Mouse (Mus musculus): ENCODE data around the gene Pkn3. TPM values are rescaled to one million over a fixed set of nuclear protein-coding genes. Genes with fewer than 3 reads are reported as not detected.

Pkn3 gene
- polyA plus RNA-seq, 2 experiments: 2.0 to 3.5 TPM

- Histone ChIP-seq H3K4me3 (ENCODE audit: insufficient read depth in 1 of 2, low read depth in 2 of 2, low read length in 2 of 2) (peak overlapping the region; percentile 79 to 85), H3K27me3 (ENCODE audit: control insufficient read depth, insufficient read depth, low read length) (no peaks in the 10 kb centered on the region), H3K36me3 (replicated peaks; ENCODE audit: control insufficient read depth, insufficient read depth, low read depth) (peaks cover 3% of the 10 kb centered on the region), H3K9ac (replicated peaks) (peak overlapping the region; percentile 87), H3K4me1 (replicated peaks; ENCODE audit: control insufficient read depth in 2 of 2, insufficient read depth in 2 of 2, low read length in 1 of 2) (peaks cover 24 to 27% of the 10 kb centered on the region in 2 experiments), H3K9me3 (ENCODE audit: control insufficient read depth, low read length) (no peaks in the 10 kb centered on the region), H3K4me2 (ENCODE audit: low read depth) (peak overlapping the region; percentile 98), H3K27ac (peak overlapping the region; percentile 65)
- DNase-seq (ENCODE audit: low read depth in 3 of 3, low spot score in 3 of 3) (no peak), ATAC-seq (ENCODE audit: insufficient read depth) (no peak)
- WGBS (ENCODE audit: insufficient replicate concordance): 2% methylated on average over 8 of the region's 8 CpGs
- TF ChIP-seq CTCF (IDR thresholded peaks at IDR 0.05; ENCODE audit: low read depth) (no peak), EP300 (IDR thresholded peaks at IDR 0.05; ENCODE audit: low read depth) (no peak)
These were observed 14.2 kb upstream of the Pkn3 start for GRCm38 (mm10) chr2:30063235-30063634.

- Histone ChIP-seq H3K27ac (peak overlapping the region; percentile 65), H3K4me3 (ENCODE audit: insufficient read depth in 1 of 2, low read depth in 2 of 2, low read length in 2 of 2) (peak overlapping the region; percentile 79 to 85), H3K4me2 (ENCODE audit: low read depth) (peak overlapping the region; percentile 98), H3K4me1 (replicated peaks; ENCODE audit: control insufficient read depth in 2 of 2, insufficient read depth in 2 of 2, low read length in 1 of 2) (peaks cover 24 to 27% of the 10 kb centered on the region in 2 experiments), H3K9me3 (ENCODE audit: control insufficient read depth, low read length) (no peaks in the 10 kb centered on the region), H3K9ac (replicated peaks) (peak overlapping the region; percentile 87), H3K27me3 (ENCODE audit: control insufficient read depth, insufficient read depth, low read length) (no peaks in the 10 kb centered on the region), H3K36me3 (replicated peaks; ENCODE audit: control insufficient read depth, insufficient read depth, low read depth) (peaks cover 9% of the 10 kb centered on the region)
- ATAC-seq (ENCODE audit: insufficient read depth) (no peak), DNase-seq (ENCODE audit: low read depth in 3 of 3, low spot score in 3 of 3) (no peak)
- TF ChIP-seq CTCF (IDR thresholded peaks at IDR 0.05; ENCODE audit: low read depth) (no peak), EP300 (IDR thresholded peaks at IDR 0.05; ENCODE audit: low read depth) (no peak)
- 2% methylated on average over 2 of the region's 3 CpGs for WGBS (ENCODE audit: insufficient replicate concordance)
These were observed 13.7 kb upstream of the Pkn3 start for GRCm38 (mm10) chr2:30063791-30064190.

DNA sequence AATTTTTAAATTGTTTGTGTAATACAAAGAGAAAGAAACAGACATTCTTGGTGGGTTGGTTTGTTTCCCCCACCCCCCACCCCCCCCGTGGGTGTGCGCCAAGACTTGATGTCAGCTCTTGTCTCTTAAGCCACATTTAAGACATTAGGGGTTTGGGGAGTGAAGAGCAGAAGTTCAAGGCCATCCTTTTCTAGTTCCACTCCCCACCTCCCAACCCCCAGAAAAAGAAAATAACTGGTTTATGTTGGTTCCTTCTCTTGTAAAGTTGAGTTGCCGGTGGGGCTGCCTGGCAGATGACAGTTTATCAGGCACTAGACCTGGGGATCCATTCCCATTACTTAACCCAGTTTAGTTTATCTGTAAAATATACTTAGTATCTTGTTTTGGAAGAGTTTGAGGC, 13.2 kb upstream of the Pkn3 start:
- Histone ChIP-seq H3K27me3 (ENCODE audit: control insufficient read depth, insufficient read depth, low read length) (no peaks in the 10 kb centered on the region), H3K9me3 (ENCODE audit: control insufficient read depth, low read length) (no peaks in the 10 kb centered on the region), H3K4me3 (ENCODE audit: insufficient read depth in 1 of 2, low read depth in 2 of 2, low read length in 2 of 2) (peak overlapping the region in 1 of 2 experiments; percentile 79; a peak in 2 of 4 replicates), H3K4me1 (replicated peaks; ENCODE audit: control insufficient read depth in 2 of 2, insufficient read depth in 2 of 2, low read length in 1 of 2) (peaks cover 24 to 27% of the 10 kb centered on the region in 2 experiments), H3K9ac (replicated peaks) (peak overlapping the region; percentile 7), H3K36me3 (replicated peaks; ENCODE audit: control insufficient read depth, insufficient read depth, low read depth) (peaks cover 13% of the 10 kb centered on the region), H3K27ac (peak overlapping the region; percentile 6), H3K4me2 (ENCODE audit: low read depth) (peak overlapping the region; percentile 98)
- 5% methylated on average over 3 of the region's 3 CpGs for WGBS (ENCODE audit: insufficient replicate concordance)
- ATAC-seq (ENCODE audit: insufficient read depth) (no peak), DNase-seq (ENCODE audit: low read depth in 3 of 3, low spot score in 3 of 3) (no peak)
- TF ChIP-seq CTCF (IDR thresholded peaks at IDR 0.05; ENCODE audit: low read depth): no peak
- no peak for TF ChIP-seq EP300 (IDR thresholded peaks at IDR 0.05; ENCODE audit: low read depth)

DNA sequence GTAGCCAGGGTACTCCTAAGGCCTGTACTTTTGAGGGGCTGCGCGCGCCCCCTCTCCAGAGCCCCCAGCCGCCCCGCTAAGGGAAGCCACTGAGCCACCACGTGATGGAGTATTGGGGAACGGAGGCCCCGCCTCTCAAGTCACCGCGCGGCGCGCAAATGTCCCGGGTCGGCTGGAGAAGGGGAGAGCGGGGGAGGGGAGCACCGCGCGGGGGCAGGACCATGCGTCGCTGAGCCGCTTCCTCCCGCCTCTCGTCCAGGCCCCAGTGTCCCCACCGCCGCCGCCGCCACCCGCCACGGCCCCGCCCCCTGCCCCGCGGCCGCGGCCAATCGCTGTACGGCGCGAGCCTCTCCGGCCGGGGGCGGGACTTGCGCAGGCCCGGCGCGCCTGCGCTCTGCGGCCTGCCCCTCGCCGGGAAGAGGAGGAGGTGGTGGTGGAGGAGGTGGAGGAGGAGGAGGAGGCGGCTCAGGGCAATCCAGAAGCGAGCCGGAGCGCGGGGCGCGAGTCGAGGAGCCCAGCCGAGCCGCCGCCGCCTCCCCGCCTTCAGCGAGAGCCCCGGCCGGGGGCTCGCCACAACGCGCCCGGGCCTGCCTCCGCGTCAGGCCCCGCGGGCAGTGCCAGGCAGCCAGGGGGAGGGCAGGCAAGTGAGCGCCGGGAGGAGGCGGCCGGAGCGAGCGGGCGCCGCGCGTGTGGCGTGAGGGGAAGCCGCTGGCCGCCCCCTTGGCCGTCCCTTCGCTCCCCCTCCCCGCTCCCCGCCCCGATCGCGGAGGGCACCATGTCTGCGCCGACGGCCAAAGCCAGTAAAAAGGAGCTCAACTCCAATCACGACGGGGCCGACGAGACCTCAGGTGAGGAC, 11.2 kb upstream of the Pkn3 start:
- DNase-seq (ENCODE audit: low read depth in 3 of 3, low spot score in 3 of 3) (peak; percentile 83 to 89 (median 87)), ATAC-seq (ENCODE audit: insufficient read depth) (peak; percentile 90)
- WGBS (ENCODE audit: insufficient replicate concordance): under 1% methylated on average over 67 of the region's 101 CpGs
- Histone ChIP-seq H3K9ac (replicated peaks) (peak overlapping the region; percentile 94), H3K4me1 (replicated peaks; ENCODE audit: control insufficient read depth in 2 of 2, insufficient read depth in 2 of 2, low read length in 1 of 2) (peaks cover 23 to 27% of the 10 kb centered on the region in 2 experiments), H3K4me3 (ENCODE audit: insufficient read depth in 1 of 2, low read depth in 2 of 2, low read length in 2 of 2) (peak overlapping the region; percentile 93 to 100), H3K27me3 (ENCODE audit: control insufficient read depth, insufficient read depth, low read length) (no peaks in the 10 kb centered on the region), H3K9me3 (ENCODE audit: control insufficient read depth, low read length) (no peaks in the 10 kb centered on the region), H3K27ac (peak overlapping the region; percentile 85), H3K36me3 (replicated peaks; ENCODE audit: control insufficient read depth, insufficient read depth, low read depth) (peaks cover 28% of the 10 kb centered on the region), H3K4me2 (ENCODE audit: low read depth) (peak overlapping the region; percentile 97)
- no peak for TF ChIP-seq CTCF (IDR thresholded peaks at IDR 0.05; ENCODE audit: low read depth)
- TF ChIP-seq EP300 (IDR thresholded peaks at IDR 0.05; ENCODE audit: low read depth): no peak

Data from liver, embryonic 14.5 days (tissue).